8 mouse cellular contexts compared by ENCODE assay signal in genomic region chr12:33394804-33395623, GRCm38 (mm10). TPM values are rescaled to one million over a fixed set of nuclear protein-coding genes. Genes with fewer than 3 reads are reported as not detected.
DNase-seq lines count a peak whose midpoint lies in the region; ATAC-seq lines count a peak whose summit lies in the region.

TSS of gene Efcab10 (plus strand) at chr12:33394854.

- 12% methylated on average over 24 of the region's 24 CpGs for WGBS in midbrain, embryonic 12.5 days

- peaks cover 11% of the 10 kb centered on the region; the same call in 1 of the 2 replicates for H3K4me1 ChIP-seq in midbrain, embryonic 12.5 days

- peak within 1 kb of the TSS; percentile 35 for H3K9ac ChIP-seq in midbrain, embryonic 12.5 days (replicated peaks)

- ATAC-seq in midbrain, embryonic 12.5 days (ENCODE audit: low FRiP score, low read depth) = peak; percentile 81

- H3K27ac ChIP-seq in midbrain, embryonic 12.5 days (replicated peaks) = peak within 1 kb of the TSS; percentile 47

- peak; percentile 21 to 50 for DNase-seq in cerebellum, postnatal 25 days
- DNase-seq in cerebellum, adult 8-10 months = no peak
- DNase-seq in brain, embryonic 18.5 days (ENCODE audit: low read depth, low spot score) = peak; percentile 24
- peak; percentile 13 for DNase-seq in heart, postnatal 4 days
- peak; percentile 49 to 65 for DNase-seq in layer of hippocampus, adult 8-10 months (ENCODE audit: low spot score in 2 of 2)
- DNase-seq in telencephalon, adult 2 months (ENCODE audit: low read depth, low spot score) = peak; percentile 39
- DNase-seq in T-cell, adult 2 months (ENCODE audit: low spot score) = no peak

- H3K4me3 ChIP-seq in midbrain, embryonic 12.5 days = peak within 1 kb of the TSS; percentile 31

- H3K9me3 ChIP-seq in midbrain, embryonic 12.5 days = no peaks in the 10 kb centered on the region

- H3K4me2 ChIP-seq in midbrain, embryonic 12.5 days (replicated peaks) = peak within 1 kb of the TSS; percentile 56

- no peaks in the 10 kb centered on the region for H3K36me3 ChIP-seq in midbrain, embryonic 12.5 days

- no peaks in the 10 kb centered on the region for H3K27me3 ChIP-seq in midbrain, embryonic 12.5 days

RNA-seq across cellular contexts. Expression of gene Efcab10, which starts in this region (rescaled TPM):
- not detected for total RNA-seq in heart, postnatal 4 days (2021)
- 1 to 10 TPM; 1.0 to 4.4 (median 2.0) TPM for total RNA-seq in layer of hippocampus, adult 8-10 months (2022)
- polyA plus RNA-seq in midbrain, embryonic 12.5 days (2016; fragmentation: Nextera tagmentation; extraction: Ambion mirVana) = 0.38 and 1.5 TPM in 2 replicates

Comparison
In these comparisons a context has a peak if more than half of its experiments do, and no peak if none do; other contexts are left out.
1. DNase-seq: peak in cerebellum, postnatal 25 days (2 of 2), brain, embryonic 18.5 days (single experiment), layer of hippocampus, adult 8-10 months (2 of 2) and telencephalon, adult 2 months (single experiment); none in cerebellum, adult 8-10 months (single experiment) and T-cell, adult 2 months (single experiment).
2. Peak in DNase-seq in heart, postnatal 4 days; RNA of the gene not detected or under 1 TPM.